Mouse (Mus musculus) heart, postnatal 14 days (tissue): ENCODE data around the gene Brca2. TPM values are rescaled to one million over a fixed set of nuclear protein-coding genes. Genes with fewer than 3 reads are reported as not detected.

Experiments
- DNase-seq, 2 experiments: peaks; one replicate each; pipeline ENCODE4 v3.0.0; 2021 to 2022
- intact Hi-C: fragments of 180-260 bp; cut with DNase I; formaldehyde crosslinking; loops from one replicate; pipeline ENCODE4 v1.15.1; 2025
- total RNA-seq, 2 experiments: library from RNA; stranded (reverse); gene quantifications; 2 replicates each; pipeline ENCODE4 v1.2.3; 2021

Gene Brca2
- total RNA-seq, 2 experiments from 2014 or later, result 4.4 TPM

DNA sequence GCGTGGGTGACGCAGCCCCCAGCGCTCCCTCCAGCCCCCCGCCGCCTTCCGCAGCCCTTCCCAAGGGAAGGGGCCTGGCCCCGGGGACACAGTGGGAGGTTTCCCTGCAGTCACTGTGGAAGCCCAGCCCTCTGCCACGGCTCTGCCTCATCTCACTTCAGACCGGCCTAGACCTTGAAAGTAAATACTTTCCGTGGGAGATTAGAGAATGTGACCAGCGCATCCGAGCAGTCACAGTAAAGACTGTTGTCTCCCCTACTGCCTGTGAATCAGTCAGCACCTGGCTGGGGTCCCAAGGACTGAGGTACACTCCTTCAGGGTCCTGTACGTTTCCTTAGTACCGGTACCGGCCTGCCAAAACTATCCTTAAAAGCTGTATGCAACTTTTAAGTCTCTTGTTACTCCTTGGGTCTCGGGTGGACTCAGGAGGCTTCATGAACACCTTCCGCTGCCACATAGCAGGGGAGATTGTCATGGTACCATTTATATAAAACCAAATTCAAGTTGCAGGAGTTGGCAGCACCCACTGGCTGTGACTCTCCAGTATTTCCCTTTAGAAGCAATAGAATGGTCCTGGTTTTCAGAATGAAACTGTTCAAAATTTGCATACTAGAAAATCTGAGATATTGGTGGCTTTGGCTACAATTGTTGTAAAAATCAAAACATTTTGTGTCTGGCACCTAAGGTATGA, 72.4 kb downstream of the Brca2 start:
- intact Hi-C loops, result loop anchor here (5.0 kb wide), 1 partner anchor 68 kb away; no protein-coding TSS in a partner anchor
- DNase-seq, result no peak

DNA sequence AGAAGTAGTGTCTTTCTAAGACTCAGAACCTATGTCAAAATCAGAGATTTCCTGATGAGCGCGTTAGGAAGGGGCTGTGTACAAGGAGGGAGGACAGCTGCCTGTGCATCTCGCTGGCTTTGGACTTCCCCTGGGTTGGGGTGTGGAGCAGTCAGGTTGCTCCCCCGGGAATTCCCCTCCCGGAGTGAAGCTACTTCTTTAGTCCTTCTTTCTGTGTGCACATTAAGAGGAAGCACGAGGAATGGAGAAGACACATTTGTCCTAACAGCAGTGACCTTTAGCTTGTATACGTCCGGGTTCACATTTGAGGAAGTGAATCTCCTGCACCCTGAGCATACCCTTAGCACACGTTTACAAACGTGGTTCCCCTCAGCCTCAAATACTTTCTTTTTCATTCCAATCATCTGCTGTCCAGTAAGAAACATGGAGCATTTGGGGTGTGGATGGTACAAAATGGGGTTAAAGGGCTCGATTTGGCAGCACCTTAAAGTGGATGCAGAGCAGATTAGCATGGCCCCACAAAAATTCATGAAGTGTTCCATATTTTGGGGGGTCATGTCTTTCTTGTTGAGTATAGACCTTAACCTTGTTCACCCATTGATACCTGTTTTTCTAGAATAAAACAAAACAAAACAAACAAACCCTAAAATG, 73.1 kb downstream of the Brca2 start:
- no peak for DNase-seq
- intact Hi-C loops, result no loop called here

DNA sequence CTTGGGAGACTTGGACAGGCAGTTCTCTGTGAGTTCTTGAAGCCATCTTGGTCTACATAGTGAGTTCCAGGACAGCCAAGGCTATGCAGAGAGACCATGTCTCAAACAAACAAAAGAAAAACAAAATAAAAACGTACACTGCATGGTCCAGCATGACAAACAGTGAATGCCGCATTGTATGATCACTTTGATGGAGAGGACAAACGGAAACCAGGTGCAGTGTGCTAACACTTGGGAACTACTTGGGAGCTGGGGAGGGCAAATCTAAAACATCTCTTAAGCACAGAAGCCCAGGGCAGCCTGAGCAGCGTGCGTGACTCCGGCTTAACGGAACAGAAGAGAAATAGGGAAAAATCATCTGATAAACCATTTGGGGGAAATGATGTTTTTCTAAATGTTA, 74.7 kb downstream of the Brca2 start, which contains the start of gene N4bp2l1:
Gene N4bp2l1 (minus strand): TSS at position 101 of the 400 bp plus-strand sequence.
- DNase-seq, result no peak
- intact Hi-C loops, result no loop called here

DNA sequence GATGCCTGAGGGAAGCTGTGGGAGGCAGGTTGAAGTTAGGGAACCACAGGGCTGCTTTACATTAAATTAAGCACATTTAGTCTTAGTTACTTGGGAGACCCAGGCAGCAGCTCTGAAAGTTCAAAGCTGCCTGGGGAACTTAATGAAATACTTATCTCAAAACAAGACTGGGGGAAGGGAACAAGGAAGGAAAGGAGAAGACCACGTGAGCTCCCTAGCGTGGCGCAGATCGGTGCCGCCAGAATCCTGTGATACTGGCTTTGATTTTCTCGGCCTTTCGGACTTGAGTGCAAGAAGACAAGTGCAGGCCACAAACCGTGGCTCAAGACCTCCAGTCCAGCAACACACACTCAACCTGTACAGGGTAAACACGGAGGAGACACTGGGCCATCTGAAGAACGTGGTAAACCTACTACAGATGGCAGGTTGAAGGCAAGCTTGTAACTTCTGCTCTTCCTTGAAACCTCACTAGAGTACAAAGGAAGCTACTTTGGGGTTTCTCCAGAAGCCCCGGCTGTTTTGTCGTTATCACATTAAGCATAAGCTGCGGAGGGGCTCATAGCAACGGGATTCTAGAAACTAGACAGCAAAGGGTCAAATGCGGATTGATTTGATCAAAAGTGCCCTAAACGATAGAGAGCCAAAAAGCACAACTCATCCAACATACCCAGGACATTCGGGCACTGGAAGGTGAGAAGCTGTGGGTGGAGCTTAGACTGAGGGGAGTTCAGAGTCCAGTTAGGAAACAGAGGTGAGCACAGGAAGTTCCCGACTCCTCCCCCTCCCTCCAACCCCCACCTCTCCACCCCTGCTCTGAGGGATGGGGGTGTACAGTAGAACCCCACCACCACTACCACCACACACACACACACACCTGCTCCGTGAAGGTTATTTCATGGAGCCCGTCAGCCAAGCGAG, 76.0 kb downstream of the Brca2 start:
- no peak for DNase-seq
- intact Hi-C loops, result no loop called here

DNA sequence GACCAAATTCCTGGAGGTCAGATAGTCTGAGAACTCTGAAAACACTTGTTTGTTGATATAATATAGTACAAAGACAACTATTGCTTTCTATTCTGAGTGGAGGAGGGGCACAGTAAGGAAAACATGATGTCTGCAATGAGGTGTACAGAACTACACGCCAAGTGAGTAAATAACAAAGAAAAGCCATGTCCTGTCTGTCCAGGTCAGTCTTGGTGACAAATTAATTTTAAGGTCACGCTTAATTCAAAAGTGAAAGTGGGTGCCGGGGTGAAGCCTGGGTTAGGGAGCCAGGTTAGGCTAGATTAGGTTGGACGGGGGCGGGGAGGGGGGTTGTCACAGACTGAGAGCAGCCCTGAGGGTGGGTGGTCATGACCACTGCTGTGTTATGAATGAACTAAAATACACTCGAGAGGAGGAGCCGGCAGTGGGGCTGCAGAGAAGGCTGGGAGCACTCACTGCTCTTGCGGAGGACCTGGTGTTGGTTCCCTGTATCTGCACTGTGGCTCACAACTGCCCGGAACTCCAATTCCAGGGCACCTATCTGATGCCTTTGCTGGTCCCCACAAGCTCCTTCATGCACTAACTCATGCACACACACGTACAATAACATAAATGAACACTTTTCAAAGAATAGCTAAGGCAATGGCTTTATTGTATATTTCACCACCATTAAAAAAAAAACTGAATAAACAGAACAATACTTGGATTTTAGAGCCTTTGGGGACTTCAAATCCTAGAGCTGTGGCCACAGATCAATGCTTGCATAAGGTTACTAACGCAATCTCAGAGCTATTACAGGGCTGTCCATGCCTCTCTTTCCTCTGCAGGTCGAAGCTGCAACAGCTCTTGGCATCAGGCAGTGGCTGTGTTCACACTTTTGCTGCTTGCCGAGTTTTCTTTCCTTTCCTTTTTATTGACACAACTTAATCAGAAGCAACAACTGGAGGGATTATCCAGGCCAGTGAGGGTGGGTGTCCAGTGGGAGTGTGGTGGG, 77.2 kb downstream of the Brca2 start:
- DNase-seq, result no peak
- intact Hi-C loops, result no loop called here

DNA sequence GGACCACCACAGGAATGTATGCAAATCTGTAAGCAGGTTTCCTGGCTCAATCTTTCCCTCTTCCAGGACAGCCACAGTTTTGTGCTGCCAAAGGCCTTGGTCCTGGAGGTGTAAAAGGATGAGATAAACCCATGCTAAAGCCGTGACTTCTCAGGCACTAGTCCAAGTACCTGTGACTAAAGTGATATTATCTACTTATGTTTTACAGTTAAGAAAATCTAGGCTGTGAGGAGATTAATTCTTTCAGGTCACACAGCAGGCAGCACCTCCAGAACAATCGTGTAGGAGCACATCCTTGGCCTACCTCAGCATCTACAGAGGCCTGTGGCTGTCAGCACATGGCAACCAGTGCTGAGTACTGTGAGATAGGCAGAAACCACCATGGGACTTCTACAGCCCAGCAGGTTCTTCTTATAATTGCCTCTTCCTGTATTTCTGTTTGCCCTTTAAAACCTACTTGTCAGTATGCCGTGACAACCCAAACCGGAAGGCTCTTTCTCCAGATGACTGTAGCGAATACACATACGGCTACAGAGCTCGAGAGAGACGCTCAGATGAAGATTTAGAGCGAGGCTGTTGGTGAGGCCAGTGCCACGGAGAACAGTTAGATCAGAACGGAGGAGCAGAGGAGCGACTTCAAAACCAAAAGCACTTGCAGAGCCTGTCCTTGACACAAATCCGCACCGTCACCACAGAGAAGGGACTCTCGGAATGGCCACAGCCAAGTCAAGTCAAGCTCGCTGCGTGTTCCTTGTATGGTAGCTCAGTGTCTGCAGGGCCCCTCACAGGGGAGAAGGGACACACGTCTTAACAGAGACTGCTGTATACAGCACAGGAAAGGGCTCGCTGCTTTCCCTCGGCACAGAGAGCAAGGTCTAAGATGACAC, 78.4 kb downstream of the Brca2 start:
- peak in 1 of 2 experiments; percentile 22 for DNase-seq
- intact Hi-C loops, result no loop called here

DNA sequence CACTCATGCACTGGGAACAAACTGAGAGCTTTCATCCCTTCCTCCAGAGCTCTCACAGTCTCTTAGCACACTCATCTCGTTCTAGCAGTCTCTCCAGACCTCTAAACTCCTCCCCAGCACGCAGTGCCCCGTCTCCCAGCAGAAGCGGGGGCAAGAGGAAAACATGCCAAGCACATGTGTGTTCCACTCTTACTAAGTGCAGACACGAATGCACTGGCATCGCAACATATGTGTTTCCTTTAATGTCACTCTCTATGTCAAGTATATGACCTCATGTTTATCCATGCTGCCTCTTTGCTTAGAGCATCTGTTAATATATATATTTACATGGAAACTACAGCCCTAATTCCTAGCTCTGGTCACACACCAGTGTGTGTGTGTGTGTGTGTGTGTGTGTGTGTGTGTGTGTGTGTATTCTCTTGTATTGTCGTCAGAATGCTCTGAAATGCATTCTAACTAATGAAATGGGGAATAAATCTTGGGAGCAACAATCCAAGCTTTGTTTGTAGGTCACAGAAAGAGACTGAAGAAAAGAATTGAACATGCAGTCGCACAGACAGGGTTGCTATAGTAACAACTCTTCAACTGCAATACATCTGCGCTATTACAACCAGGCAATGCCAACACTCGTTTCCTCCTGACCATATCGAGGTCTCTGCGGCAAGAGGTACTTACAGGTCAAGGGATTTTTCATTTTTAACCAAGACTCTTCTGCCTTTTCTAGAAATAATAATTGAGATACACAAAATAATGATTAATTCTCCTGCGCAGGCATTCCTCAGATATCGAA, 79.2 kb downstream of the Brca2 start:
- no peak for DNase-seq
- intact Hi-C loops, result no loop called here

DNA sequence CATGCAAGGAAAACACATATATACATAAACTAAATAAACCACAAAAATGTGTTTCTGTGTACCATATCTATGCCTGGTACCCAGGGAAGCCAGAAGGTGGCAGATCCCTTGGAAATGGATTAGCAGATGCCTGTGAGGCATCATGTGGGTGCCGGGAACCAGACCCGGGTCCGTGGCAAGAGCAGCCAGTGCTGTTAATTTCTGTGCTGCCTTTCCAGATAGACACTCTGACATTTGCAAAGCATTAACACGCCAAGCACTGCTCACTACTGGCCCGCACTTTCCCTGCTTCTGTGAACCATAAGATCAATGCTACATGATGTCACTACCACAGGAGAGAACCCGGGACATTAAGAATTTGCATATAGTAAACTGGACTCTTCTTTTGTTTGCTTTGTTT, 83.7 kb downstream of the Brca2 start:
- intact Hi-C loops, result no loop called here

DNA sequence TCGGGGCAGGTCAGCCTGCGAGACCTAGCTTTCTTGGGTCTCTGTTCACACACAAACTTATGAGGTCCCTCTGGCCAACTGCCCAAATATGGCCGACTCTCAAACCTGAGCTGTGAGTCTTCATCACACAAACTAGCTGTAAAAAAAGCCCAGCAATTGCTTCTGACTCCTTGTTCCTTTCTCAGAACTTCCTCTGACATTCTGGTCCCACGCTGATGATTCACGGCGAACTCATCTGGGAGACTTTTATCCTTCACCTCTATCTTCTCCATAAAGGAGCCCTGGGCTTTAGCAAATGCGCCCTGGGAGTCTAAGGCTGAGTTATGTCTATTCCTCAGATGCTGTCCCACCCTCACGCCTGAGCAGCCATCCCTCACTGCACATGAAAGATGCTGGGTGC, 85.2 kb downstream of the Brca2 start:
- intact Hi-C loops, result no loop called here
- DNase-seq, result no peak

More for the DNA sequence above, 83.7 kb downstream of the Brca2 start:
- no peak for DNase-seq

DNA sequence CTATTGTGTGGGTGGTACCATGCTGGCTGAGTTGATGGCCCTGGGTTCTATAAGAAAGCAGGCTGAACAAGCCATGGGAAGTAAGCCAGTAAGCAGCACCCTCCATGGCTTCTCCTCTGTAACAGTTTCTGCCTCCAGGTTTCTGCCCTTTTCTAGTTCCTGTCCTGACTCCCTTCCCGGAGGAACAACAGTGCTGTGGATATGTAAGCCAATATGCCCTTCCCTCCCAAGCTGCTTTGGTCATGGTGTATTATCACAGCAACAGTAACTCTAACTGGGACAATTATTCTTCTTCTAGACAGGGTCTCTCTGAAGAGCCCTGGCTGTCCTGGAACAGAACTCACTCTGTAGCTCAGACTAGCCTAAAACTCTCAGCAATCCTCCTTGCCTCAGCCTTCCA, 88.7 kb downstream of the Brca2 start:
- no peak for DNase-seq
- intact Hi-C loops, result no loop called here

DNA sequence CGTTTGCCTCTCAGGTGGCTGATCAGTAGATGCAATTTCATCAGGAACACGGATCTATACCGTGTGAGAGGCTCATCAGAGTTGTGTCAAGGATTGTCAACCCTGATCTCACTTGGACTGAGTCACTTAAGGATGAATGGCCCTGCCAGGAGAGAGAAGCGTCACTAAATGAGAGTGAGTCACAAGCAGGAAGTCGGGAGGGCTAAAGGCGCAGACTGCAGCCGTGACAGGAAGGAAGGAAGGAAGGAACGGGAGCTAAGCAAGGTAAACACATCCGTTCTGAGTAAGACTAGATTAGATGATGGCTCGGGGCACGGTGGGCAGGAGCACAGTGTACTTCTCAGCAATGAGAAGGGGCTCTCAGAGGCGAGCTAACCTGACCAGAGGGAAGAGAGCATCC, 89.3 kb downstream of the Brca2 start:
- intact Hi-C loops, result no loop called here
- DNase-seq, result no peak

DNA sequence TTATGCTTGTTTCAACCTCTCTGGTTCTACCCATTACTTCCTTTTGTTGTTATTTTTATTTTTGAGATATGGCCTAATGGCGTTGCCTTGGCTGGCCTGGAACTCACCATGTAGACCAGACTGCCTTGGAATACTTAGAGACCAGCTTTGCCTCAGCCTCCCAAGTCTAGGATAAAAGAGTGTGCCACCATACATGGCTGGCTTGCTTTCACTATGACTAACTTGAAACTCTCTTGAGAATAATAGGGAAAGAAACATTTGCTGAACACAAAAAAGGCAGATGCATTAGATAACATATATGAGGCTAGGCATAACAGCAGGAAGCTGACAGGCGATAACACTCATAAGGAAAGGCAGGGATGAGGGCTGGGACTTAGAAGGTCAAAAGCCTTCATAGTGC, 91.6 kb downstream of the Brca2 start:
- intact Hi-C loops, result no loop called here
- no peak for DNase-seq

DNA sequence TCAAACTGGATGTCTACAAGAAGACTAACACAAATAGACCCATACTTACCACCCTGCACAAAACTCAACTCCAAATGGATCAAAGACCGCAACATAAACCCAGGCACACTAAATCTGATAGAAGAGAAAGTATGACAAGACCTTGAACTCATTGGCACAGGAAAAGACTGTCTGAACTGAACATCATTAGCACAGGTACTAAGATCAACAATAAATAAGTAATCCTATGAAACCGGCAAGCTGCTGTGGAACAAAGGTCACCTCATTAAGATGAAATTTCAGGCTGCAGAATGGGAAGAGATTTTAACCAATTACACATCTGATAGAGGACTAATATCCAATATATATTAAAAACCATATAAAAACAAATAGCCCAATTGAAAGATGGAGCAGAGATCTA, 93.8 kb downstream of the Brca2 start:
- intact Hi-C loops, result no loop called here
- no peak for DNase-seq

DNA sequence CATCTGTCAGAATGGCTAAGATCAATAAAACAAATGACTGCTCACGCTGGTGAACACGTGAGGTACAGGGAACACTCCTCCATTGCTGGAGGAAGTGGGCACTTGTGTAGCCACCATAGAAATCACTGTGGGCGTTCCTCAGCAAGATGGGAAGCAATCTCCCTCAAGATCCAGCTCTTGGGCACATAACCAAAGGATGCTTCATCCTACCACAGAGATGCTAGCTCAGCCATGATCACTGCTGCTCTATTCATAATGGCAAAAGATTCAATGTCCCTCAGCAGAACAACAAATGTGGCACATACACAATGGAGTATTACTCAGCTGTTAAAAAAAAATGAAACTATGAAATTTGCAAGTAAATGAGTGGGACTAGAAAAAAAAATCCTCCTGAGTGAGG, 94.3 kb downstream of the Brca2 start:
- intact Hi-C loops, result no loop called here

DNA sequence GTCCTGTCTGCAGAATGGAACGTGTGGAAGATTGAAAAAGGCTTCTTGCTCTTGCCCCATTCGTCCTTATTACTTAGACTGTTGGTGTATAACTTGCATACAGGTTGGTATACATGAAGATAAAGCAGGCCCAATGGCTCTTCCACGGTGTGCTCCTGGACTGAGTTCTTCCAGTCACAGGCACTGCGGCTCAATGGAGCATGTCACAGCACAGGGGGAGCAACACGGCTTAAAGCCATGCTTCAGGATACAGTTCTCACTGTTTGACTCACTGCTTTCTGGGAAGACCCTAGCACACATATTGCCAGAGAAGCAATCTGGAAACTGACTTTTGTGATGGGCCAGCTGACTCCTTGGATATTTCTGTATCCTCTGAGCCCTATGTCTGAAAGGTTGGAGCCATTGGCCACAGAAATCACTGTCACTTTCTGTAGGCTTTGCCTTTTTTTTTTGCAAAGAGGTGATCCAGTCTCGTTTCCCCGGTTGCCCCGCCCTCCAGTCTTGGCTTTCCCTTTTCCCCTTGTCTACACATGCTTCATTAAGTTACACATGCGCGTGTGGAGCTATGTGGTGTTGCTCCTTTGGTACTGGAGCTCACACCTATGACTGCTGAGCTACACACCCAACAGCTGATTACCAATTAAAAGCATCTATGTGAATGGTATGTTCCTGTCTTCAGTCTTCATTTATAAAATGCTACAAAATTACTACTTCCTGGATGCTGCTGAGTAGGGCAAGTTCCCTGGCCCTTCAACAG, 96.3 kb downstream of the Brca2 start:
- intact Hi-C loops, result no loop called here
- DNase-seq, result no peak

More for the DNA sequence above, 94.3 kb downstream of the Brca2 start:
- DNase-seq, result no peak
